Mouse (Mus musculus) heart, embryonic 12.5 days (tissue): ENCODE measurements around the gene Atg3. TPM values are rescaled to one million over a fixed set of nuclear protein-coding genes. Genes with fewer than 3 reads are reported as not detected.

ENCODE experiments used
- ATAC-seq: fragments of 200-750 bp; cut with Nextera tagmentation; 2 replicates; pipeline ENCODE4 v1.8.0; 2017; ENCODE audit warnings: moderate TSS enrichment, moderate library complexity; ENCODE audit not compliant: insufficient number of reproducible peaks, low FRiP score
- H3K27ac ChIP-seq: fragments of 300-500 bp; sonication (generic); 2 replicates; pipeline ENCODE4 v1.5.1; 2016; ENCODE audit warnings: mild to moderate bottlenecking, moderate library complexity; ENCODE audit not compliant: poor library complexity, severe bottlenecking
- H3K27me3 ChIP-seq: fragments of 300-500 bp; sonication (generic); replicated peaks from 2 replicates; pipeline ENCODE4 v1.6.1; 2016; ENCODE audit warnings: mild to moderate bottlenecking, moderate library complexity
- H3K36me3 ChIP-seq: fragments of 300-500 bp; sonication (generic); 2 replicates; pipeline ENCODE4 v1.6.1; 2016; ENCODE audit warnings: mild to moderate bottlenecking, moderate library complexity
- H3K4me1 ChIP-seq: fragments of 300-500 bp; sonication (generic); replicated peaks from 2 replicates; pipeline ENCODE4 v1.6.1; 2016; ENCODE audit warnings: mild to moderate bottlenecking
- H3K4me2 ChIP-seq: fragments of 300-500 bp; sonication (generic); 2 replicates; pipeline ENCODE4 v1.6.1; 2016; ENCODE audit warnings: mild to moderate bottlenecking, moderate library complexity
- H3K4me3 ChIP-seq: fragments of 300-500 bp; sonication (generic); 2 replicates; pipeline ENCODE4 v1.5.1; 2016; ENCODE audit warnings: mild to moderate bottlenecking
- H3K9ac ChIP-seq: fragments of 300-500 bp; sonication (generic); 2 replicates; pipeline ENCODE4 v1.6.1; 2016; ENCODE audit warnings: mild to moderate bottlenecking, moderate library complexity
- H3K9me3 ChIP-seq: fragments of 300-500 bp; sonication (generic); replicated peaks from 2 replicates; pipeline ENCODE4 v1.6.1; 2016; ENCODE audit warnings: mild to moderate bottlenecking, moderate library complexity
- WGBS: fragments of 180-500 bp; shearing (Covaris S2); methylation state at CpG from one replicate; pipeline ENCODE4 v1.1.7; 2016; 5-methylcytosine and 5-hydroxymethylcytosine counted together
- polyA plus RNA-seq: library from polyadenylated mRNA; unstranded; fragments of >200 nt; fragmentation: Nextera tagmentation; extraction: Ambion mirVana; gene quantifications from 2 replicates; pipeline ENCODE4 v1.2.1, GENCODE M21; 2016

Gene Atg3
- polyA plus RNA-seq, 1 experiment from 2014 or later, result 31.2 TPM

GRCm38 (mm10) chr16:45204859-45205670, 46.5 kb downstream of the Atg3 start:
- no peak overlapping the region for H3K4me3 ChIP-seq
- H3K36me3 ChIP-seq, result no peaks in the 10 kb centered on the region
- no peak overlapping the region for H3K4me2 ChIP-seq
- no peaks in the 10 kb centered on the region for H3K4me1 ChIP-seq
- ATAC-seq, result no peak
- no peak overlapping the region for H3K9ac ChIP-seq
- no peak overlapping the region for H3K27ac ChIP-seq
- H3K27me3 ChIP-seq, result no peaks in the 10 kb centered on the region
- 78% methylated on average over 12 of the region's 12 CpGs for WGBS
- no peaks in the 10 kb centered on the region for H3K9me3 ChIP-seq

DNA sequence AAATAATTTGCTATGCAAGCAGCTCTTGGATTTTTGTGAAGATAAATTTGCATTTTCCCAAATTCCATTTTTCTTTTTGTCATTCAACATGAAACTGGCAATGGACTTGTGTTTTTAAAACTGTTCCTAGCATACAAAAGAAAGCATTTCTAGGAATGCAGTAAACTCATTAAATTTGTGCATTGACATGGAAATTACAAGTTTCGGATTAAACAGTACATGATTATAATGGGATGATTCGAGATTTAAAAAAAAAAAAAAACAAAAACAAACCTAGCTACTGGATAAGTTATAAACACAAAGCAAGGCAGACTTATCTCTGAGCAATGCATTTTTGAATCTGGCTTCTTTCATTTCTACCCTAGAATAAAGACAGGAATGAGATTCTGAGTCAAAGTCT, 63.4 kb downstream of the Atg3 start:
- H3K27ac ChIP-seq, result no peak overlapping the region
- H3K27me3 ChIP-seq, result no peaks in the 10 kb centered on the region
- no peaks in the 10 kb centered on the region for H3K4me1 ChIP-seq
- WGBS, result 62% methylated on average over 2 of the region's 2 CpGs
- H3K9me3 ChIP-seq, result no peaks in the 10 kb centered on the region
- ATAC-seq, result no peak
- H3K36me3 ChIP-seq, result no peaks in the 10 kb centered on the region
- H3K4me3 ChIP-seq, result no peak overlapping the region
- H3K9ac ChIP-seq, result no peak overlapping the region
- H3K4me2 ChIP-seq, result no peak overlapping the region

DNA sequence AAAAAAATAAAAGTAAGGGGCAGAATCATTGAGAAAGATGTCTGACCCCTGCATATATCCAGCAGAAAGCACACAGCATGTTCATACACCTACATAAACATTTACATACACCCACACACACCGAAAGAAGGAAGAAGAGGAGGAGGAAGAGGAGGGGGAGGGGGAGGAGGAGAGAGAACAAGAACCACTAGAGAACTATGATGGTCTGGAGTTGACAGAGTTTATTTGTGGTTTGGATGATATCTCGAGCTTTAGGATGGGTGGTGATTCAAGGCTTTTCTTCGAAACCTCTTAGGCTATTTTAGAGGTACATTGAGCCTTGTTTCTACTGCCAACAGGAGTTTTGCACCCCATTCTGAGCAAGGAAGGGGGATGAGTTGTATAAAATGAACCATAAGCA, 64.2 kb downstream of the Atg3 start:
- Histone ChIP-seq H3K27ac (no peak overlapping the region), H3K9ac (no peak overlapping the region), H3K4me2 (no peak overlapping the region), H3K36me3 (no peaks in the 10 kb centered on the region), H3K27me3 (no peaks in the 10 kb centered on the region), H3K4me3 (no peak overlapping the region), H3K4me1 (no peaks in the 10 kb centered on the region), H3K9me3 (no peaks in the 10 kb centered on the region)
- ATAC-seq, result no peak
- 72% methylated on average over 3 of the region's 3 CpGs for WGBS

GRCm38 (mm10) chr16:45223648-45224388, 65.2 kb downstream of the Atg3 start, which contains the start of gene Btla:
Btla (plus strand) TSS chr16:45224315.
- H3K4me1 ChIP-seq, result no peaks in the 10 kb centered on the region
- H3K9me3 ChIP-seq, result no peaks in the 10 kb centered on the region
- H3K9ac ChIP-seq, result no peak within 1 kb of the TSS
- no peak within 1 kb of the TSS for H3K27ac ChIP-seq
- WGBS, result 52% methylated on average over 10 of the region's 10 CpGs
- no peaks in the 10 kb centered on the region for H3K27me3 ChIP-seq
- no peaks in the 10 kb centered on the region for H3K36me3 ChIP-seq
- H3K4me3 ChIP-seq, result no peak within 1 kb of the TSS
- ATAC-seq, result no peak
- no peak within 1 kb of the TSS for H3K4me2 ChIP-seq

- no peaks in the 10 kb centered on the region for H3K9me3 ChIP-seq
- H3K36me3 ChIP-seq, result no peaks in the 10 kb centered on the region
- no peak overlapping the region for H3K4me2 ChIP-seq
- H3K4me1 ChIP-seq, result no peaks in the 10 kb centered on the region
- H3K9ac ChIP-seq, result no peak overlapping the region
- no peak overlapping the region for H3K27ac ChIP-seq
- WGBS, result 64% methylated on average over 4 of the region's 4 CpGs
- ATAC-seq, result no peak
- H3K4me3 ChIP-seq, result no peak overlapping the region
- no peaks in the 10 kb centered on the region for H3K27me3 ChIP-seq
Observed at GRCm38 (mm10) chr16:45224431-45225008, 65.9 kb downstream of the Atg3 start.

GRCm38 (mm10) chr16:45227002-45227401, 68.4 kb downstream of the Atg3 start:
- H3K36me3 ChIP-seq, result no peaks in the 10 kb centered on the region
- WGBS, result 70% methylated on average over 1 of the region's 1 CpGs
- no peak for ATAC-seq

GRCm38 (mm10) chr16:45231296-45231695, 72.7 kb downstream of the Atg3 start:
- WGBS, result 79% methylated on average over 1 of the region's 1 CpGs
- H3K9ac ChIP-seq, result no peak overlapping the region
- H3K27ac ChIP-seq, result no peak overlapping the region
- H3K4me1 ChIP-seq, result no peaks in the 10 kb centered on the region
- no peak overlapping the region for H3K4me3 ChIP-seq
- no peak for ATAC-seq
- H3K9me3 ChIP-seq, result no peaks in the 10 kb centered on the region
- H3K4me2 ChIP-seq, result no peak overlapping the region
- no peaks in the 10 kb centered on the region for H3K36me3 ChIP-seq
- H3K27me3 ChIP-seq, result no peaks in the 10 kb centered on the region

More at GRCm38 (mm10) chr16:45227002-45227401, 68.4 kb downstream of the Atg3 start:
- H3K4me2 ChIP-seq, result no peak overlapping the region
- no peaks in the 10 kb centered on the region for H3K9me3 ChIP-seq
- no peaks in the 10 kb centered on the region for H3K27me3 ChIP-seq
- no peaks in the 10 kb centered on the region for H3K4me1 ChIP-seq
- H3K27ac ChIP-seq, result no peak overlapping the region
- no peak overlapping the region for H3K4me3 ChIP-seq
- H3K9ac ChIP-seq, result no peak overlapping the region

- H3K27me3 ChIP-seq, result no peaks in the 10 kb centered on the region
- no peak overlapping the region for H3K4me2 ChIP-seq
- no peaks in the 10 kb centered on the region for H3K36me3 ChIP-seq
- ATAC-seq, result no peak
- no peak overlapping the region for H3K4me3 ChIP-seq
- no peak overlapping the region for H3K9ac ChIP-seq
- WGBS, result 73% methylated on average over 3 of the region's 3 CpGs
- no peaks in the 10 kb centered on the region for H3K9me3 ChIP-seq
- no peak overlapping the region for H3K27ac ChIP-seq
- H3K4me1 ChIP-seq, result no peaks in the 10 kb centered on the region
Observed at GRCm38 (mm10) chr16:45233007-45233406, 74.4 kb downstream of the Atg3 start.

Other genes starting within 250 kb of the Atg3 start
- 0.13 and 0.27 TPM in 2 replicates for gene Cd200r3, start 215.1 kb upstream of the Atg3 start, polyA plus RNA-seq
- 102 TPM in 2 replicates for gene Ccdc80, start 65.4 kb upstream of the Atg3 start, polyA plus RNA-seq
- gene Slc35a5, start 79 bp upstream of the Atg3 start, polyA plus RNA-seq, result 15.2 and 19.6 TPM in 2 replicates
- 0.06 TPM in 1 of 2 replicates, not detected in the other for gene Btla, start 65.5 kb downstream of the Atg3 start, polyA plus RNA-seq